Mouse (Mus musculus) thymus, adult 2 months (tissue): ENCODE data around the gene Grin3b.

Experiments used
- CTCF ChIP-seq: fragments of 200-500 bp; IDR thresholded peaks from 2 replicates; pipeline ENCODE4 v1.5.1; 2012; ENCODE audit warnings: mild to moderate bottlenecking, control low read depth, low read length, moderate library complexity, borderline replicate concordance; ENCODE audit not compliant: control insufficient read depth, poor library complexity, insufficient read depth; ENCODE audit errors: extremely low read depth
- POLR2A ChIP-seq: fragments of 200-500 bp; IDR thresholded peaks from 2 replicates; pipeline ENCODE4 v1.6.1; 2012; ENCODE audit warnings: mild to moderate bottlenecking, low read length, control low read depth, moderate library complexity; ENCODE audit not compliant: control insufficient read depth, poor library complexity, insufficient read depth; ENCODE audit errors: extremely low read depth

GRCm38 (mm10) chr10:79976071-79976721 lies 5.7 kb downstream of the Grin3b start:
- TF ChIP-seq POLR2A (no peak), CTCF (no peak)
